Mouse (Mus musculus): ENCODE measurements around the gene Arl6ip5. TPM values are rescaled to one million over a fixed set of nuclear protein-coding genes. Genes with fewer than 3 reads are reported as not detected.
"Not testable (repeated sequence)": the region's sequence is repeated elsewhere in the genome, so short reads cannot be mapped to it uniquely, and the experiment has no call there.

The Arl6ip5 gene
- polyA plus RNA-seq, 1 experiment from 2014 or later: 122 TPM

- no peak overlapping the region for H3K9ac ChIP-seq
- no peaks in the 10 kb centered on the region for H3K27me3 ChIP-seq
- no peak overlapping the region for H3K4me2 ChIP-seq
- 94% methylated on average over 9 of the region's 9 CpGs for WGBS
- peaks cover 10% of the 10 kb centered on the region for H3K4me1 ChIP-seq (replicated peaks)
- peaks cover 43% of the 10 kb centered on the region for H3K36me3 ChIP-seq
- H3K4me3 ChIP-seq: no peak overlapping the region
- no peaks in the 10 kb centered on the region for H3K9me3 ChIP-seq
- no peak overlapping the region for H3K27ac ChIP-seq
- ATAC-seq (ENCODE audit: low FRiP score): no peak
Observed at GRCm38 (mm10) chr6:97227067-97227847, 16.8 kb downstream of the Arl6ip5 start.

DNA sequence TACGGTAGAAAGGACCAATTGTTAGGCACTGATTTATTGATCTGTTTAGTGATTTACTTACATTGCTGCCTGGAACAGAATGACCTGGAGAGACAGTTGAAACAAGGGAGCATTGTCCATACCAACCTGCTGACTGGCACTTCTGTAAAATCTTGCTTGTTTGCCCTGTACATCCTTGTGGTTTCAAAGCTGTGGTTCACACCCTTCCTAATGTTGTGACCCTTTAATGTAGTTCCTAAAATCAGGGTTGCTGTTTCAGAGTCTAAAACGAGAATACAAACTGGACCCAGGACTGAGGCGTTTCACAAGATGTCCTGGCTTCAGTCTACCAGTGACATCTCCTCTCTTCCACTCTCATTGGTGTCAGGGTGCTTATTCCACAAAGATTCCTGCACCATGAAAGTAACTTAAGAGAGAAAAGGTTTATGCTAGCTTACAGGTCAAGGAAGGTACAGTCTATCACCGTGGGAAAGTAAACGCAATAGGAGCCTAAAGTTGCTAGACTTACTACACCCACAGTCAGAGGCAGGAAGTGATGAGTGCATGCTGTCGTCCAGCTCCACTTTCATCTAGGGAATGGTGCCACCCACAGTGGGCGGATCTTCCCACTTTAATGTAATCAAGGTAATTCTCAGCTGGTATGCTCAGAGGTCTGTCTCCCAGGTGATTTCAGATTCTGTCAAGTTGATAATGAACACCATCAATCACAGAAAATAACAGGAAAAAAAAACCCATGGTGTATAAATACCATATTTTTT is 24.6 kb downstream of the Arl6ip5 start:
- no peak for ATAC-seq (ENCODE audit: low FRiP score)
- Histone ChIP-seq H3K4me1 (replicated peaks) (no peaks in the 10 kb centered on the region), H3K27ac (no peak overlapping the region), H3K4me3 (no peak overlapping the region), H3K4me2 (no peak overlapping the region), H3K36me3 (peaks cover 45% of the 10 kb centered on the region), H3K9me3 (peaks cover 4% of the 10 kb centered on the region; the same call in 1 of the 2 replicates), H3K9ac (no peak overlapping the region), H3K27me3 (no peaks in the 10 kb centered on the region)
- WGBS: 85% methylated on average over 7 of the region's 7 CpGs

- Histone ChIP-seq H3K27ac (no peak overlapping the region), H3K9ac (no peak overlapping the region), H3K27me3 (no peaks in the 10 kb centered on the region), H3K4me1 (replicated peaks) (no peaks in the 10 kb centered on the region), H3K4me3 (no peak overlapping the region), H3K36me3 (peaks cover 36% of the 10 kb centered on the region), H3K4me2 (no peak overlapping the region), H3K9me3 (peaks cover 4% of the 10 kb centered on the region; the same call in 1 of the 2 replicates)
- ATAC-seq (ENCODE audit: low FRiP score): no peak
- WGBS: 96% methylated on average over 5 of the region's 5 CpGs
Observed at GRCm38 (mm10) chr6:97236088-97236487, 25.6 kb downstream of the Arl6ip5 start.

GRCm38 (mm10) chr6:97239360-97239759 is 28.9 kb downstream of the Arl6ip5 start:
- H3K9ac ChIP-seq: no peak overlapping the region
- peaks cover 4% of the 10 kb centered on the region; the same call in 1 of the 2 replicates for H3K9me3 ChIP-seq
- no peak overlapping the region for H3K4me2 ChIP-seq
- H3K27ac ChIP-seq: no peak overlapping the region
- no peak for ATAC-seq (ENCODE audit: low FRiP score)
- no peak overlapping the region for H3K4me3 ChIP-seq
- H3K4me1 ChIP-seq (replicated peaks): no peaks in the 10 kb centered on the region
- peaks cover 10% of the 10 kb centered on the region for H3K36me3 ChIP-seq
- H3K27me3 ChIP-seq: no peaks in the 10 kb centered on the region
- 93% methylated on average over 6 of the region's 6 CpGs for WGBS

- Histone ChIP-seq H3K27me3 (no peaks in the 10 kb centered on the region), H3K36me3 (peaks cover 3% of the 10 kb centered on the region; the same call in 1 of the 2 replicates), H3K9me3 (peaks cover 3% of the 10 kb centered on the region; the same call in 1 of the 2 replicates), H3K4me3 (no peak overlapping the region), H3K4me1 (replicated peaks) (no peaks in the 10 kb centered on the region), H3K9ac (no peak overlapping the region), H3K4me2 (no peak overlapping the region), H3K27ac (no peak overlapping the region)
- 81% methylated on average over 5 of the region's 5 CpGs for WGBS
- ATAC-seq (ENCODE audit: low FRiP score): no peak
Observed at GRCm38 (mm10) chr6:97240092-97240491, 29.6 kb downstream of the Arl6ip5 start.

- no peak overlapping the region for H3K4me2 ChIP-seq
Observed at GRCm38 (mm10) chr6:97242522-97242921, 32.0 kb downstream of the Arl6ip5 start.

DNA sequence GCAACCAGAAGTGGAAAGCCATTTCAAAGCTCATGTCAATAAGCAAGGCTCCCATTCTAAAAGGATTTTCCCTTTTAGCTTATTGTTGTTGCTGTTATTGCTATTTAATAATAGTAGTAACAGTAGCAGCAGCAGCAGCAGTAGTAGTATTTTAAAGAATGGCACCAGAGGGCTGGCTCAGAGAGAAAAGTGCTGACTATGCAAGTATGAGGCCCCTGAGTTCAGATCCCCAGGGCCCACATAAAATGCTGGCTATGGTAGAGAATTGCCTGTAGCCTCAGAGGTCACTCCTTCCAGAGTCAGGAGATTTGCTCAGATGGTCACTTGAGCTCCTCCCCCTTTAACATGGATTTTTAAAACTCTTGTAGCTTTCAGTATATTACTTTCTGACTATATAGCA is 34.7 kb downstream of the Arl6ip5 start:
- H3K9ac ChIP-seq: no peak overlapping the region
- no peaks in the 10 kb centered on the region for H3K9me3 ChIP-seq
- ATAC-seq (ENCODE audit: low FRiP score): no peak
- no peaks in the 10 kb centered on the region for H3K36me3 ChIP-seq
- H3K4me1 ChIP-seq (replicated peaks): no peaks in the 10 kb centered on the region
- H3K27me3 ChIP-seq: no peaks in the 10 kb centered on the region
- no peak overlapping the region for H3K4me3 ChIP-seq
- no peak overlapping the region for H3K4me2 ChIP-seq
- H3K27ac ChIP-seq: no peak overlapping the region

More at GRCm38 (mm10) chr6:97242522-97242921, 32.0 kb downstream of the Arl6ip5 start:
- Histone ChIP-seq H3K9me3 (no peaks in the 10 kb centered on the region), H3K4me1 (replicated peaks) (no peaks in the 10 kb centered on the region), H3K4me3 (no peak overlapping the region), H3K27me3 (no peaks in the 10 kb centered on the region), H3K27ac (no peak overlapping the region), H3K9ac (no peak overlapping the region), H3K36me3 (no peaks in the 10 kb centered on the region)
- no peak for ATAC-seq (ENCODE audit: low FRiP score)
- 98% methylated on average over 4 of the region's 4 CpGs for WGBS

DNA sequence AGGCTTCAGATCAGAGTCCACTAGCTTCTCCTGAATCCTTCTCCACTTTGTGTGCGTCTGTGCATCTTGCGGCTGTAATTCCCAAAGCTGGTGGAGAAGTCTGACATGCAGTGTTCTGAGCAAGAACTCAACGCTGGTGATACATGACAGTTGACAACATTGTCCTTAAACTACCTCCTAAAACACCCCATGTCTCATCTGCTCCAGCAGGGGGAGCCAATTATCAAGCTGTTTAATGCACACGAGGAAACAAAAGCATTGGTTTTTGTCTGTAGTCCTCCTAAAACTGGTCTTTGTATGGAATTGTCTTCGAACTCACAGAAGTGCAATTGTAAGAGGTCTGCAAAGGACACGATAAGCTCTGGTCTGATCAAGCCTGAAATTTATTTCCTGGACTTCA is 40.5 kb downstream of the Arl6ip5 start:
- Histone ChIP-seq H3K36me3 (no peaks in the 10 kb centered on the region), H3K27ac (no peak overlapping the region), H3K4me3 (no peak overlapping the region), H3K9me3 (no peaks in the 10 kb centered on the region), H3K4me1 (replicated peaks) (0 out of 2 replicates have a peak, but pooled peaks cover 3% of the 10 kb centered on the region), H3K4me2 (no peak overlapping the region), H3K27me3 (no peaks in the 10 kb centered on the region), H3K9ac (no peak overlapping the region)
- no peak for ATAC-seq (ENCODE audit: low FRiP score)
- 52% methylated on average over 6 of the region's 6 CpGs for WGBS

GRCm38 (mm10) chr6:97252086-97252485 is 41.6 kb downstream of the Arl6ip5 start:
- Histone ChIP-seq H3K4me3 (no peak overlapping the region), H3K9ac (no peak overlapping the region), H3K4me1 (replicated peaks) (0 out of 2 replicates have a peak, but pooled peaks cover 3% of the 10 kb centered on the region), H3K9me3 (no peaks in the 10 kb centered on the region), H3K4me2 (no peak overlapping the region), H3K27me3 (no peaks in the 10 kb centered on the region), H3K36me3 (no peaks in the 10 kb centered on the region), H3K27ac (no peak overlapping the region)
- no peak for ATAC-seq (ENCODE audit: low FRiP score)
- WGBS: 67% methylated on average over 5 of the region's 5 CpGs

- 36% methylated on average over 9 of the region's 9 CpGs for WGBS
- Histone ChIP-seq H3K36me3 (no peaks in the 10 kb centered on the region), H3K4me1 (replicated peaks) (0 out of 2 replicates have a peak, but pooled peaks cover 3% of the 10 kb centered on the region)
Observed at GRCm38 (mm10) chr6:97252711-97253221, 42.3 kb downstream of the Arl6ip5 start, which contains the start of gene Lmod3. Lmod3 (minus strand) TSS chr6:97252759.

GRCm38 (mm10) chr6:97258489-97258888 is 48.0 kb downstream of the Arl6ip5 start:
- Histone ChIP-seq H3K4me3 (no peak overlapping the region), H3K4me2 (no peak overlapping the region), H3K4me1 (replicated peaks) (no peaks in the 10 kb centered on the region), H3K27me3 (no peaks in the 10 kb centered on the region), H3K27ac (no peak overlapping the region), H3K9me3 (no peaks in the 10 kb centered on the region), H3K9ac (no peak overlapping the region), H3K36me3 (no peaks in the 10 kb centered on the region)
- 96% methylated on average over 1 of the region's 1 CpGs for WGBS
- ATAC-seq (ENCODE audit: low FRiP score): no peak

More at GRCm38 (mm10) chr6:97252711-97253221, 42.3 kb downstream of the Arl6ip5 start, which contains the start of gene Lmod3:
- Histone ChIP-seq H3K4me2 (no peak within 1 kb of the TSS), H3K9ac (no peak within 1 kb of the TSS), H3K27ac (no peak within 1 kb of the TSS), H3K4me3 (no peak within 1 kb of the TSS), H3K27me3 (no peaks in the 10 kb centered on the region), H3K9me3 (no peaks in the 10 kb centered on the region)
- ATAC-seq (ENCODE audit: low FRiP score): no peak

GRCm38 (mm10) chr6:97259926-97260325 is 49.4 kb downstream of the Arl6ip5 start:
- H3K4me2 ChIP-seq; H3K4me3 ChIP-seq; H3K36me3 ChIP-seq; H3K9me3 ChIP-seq; H3K27me3 ChIP-seq; ATAC-seq (ENCODE audit: low FRiP score); H3K9ac ChIP-seq; H3K4me1 ChIP-seq (replicated peaks); H3K27ac ChIP-seq: not testable (repeated sequence)
- WGBS: 89% methylated on average over 2 of the region's 2 CpGs

Measured in hindbrain, embryonic 13.5 days (tissue).